Mouse (Mus musculus) C2C12 (cell line): Measurements from ENCODE around the gene Carmil3.

Experiments used
- CEBPB ChIP-seq: IDR thresholded peaks from one replicate; pipeline ENCODE4 v1.6.1; 2011; ENCODE audit warnings: low read depth, mild to moderate bottlenecking, control low read depth, moderate library complexity
- CTCF ChIP-seq: IDR thresholded peaks from one replicate; pipeline ENCODE4 v1.5.1; 2011; ENCODE audit not compliant: control insufficient read depth, insufficient read depth, insufficient read length
- MAX ChIP-seq: IDR thresholded peaks from one replicate; pipeline ENCODE4 v1.6.1; 2011; ENCODE audit warnings: mild to moderate bottlenecking, control low read depth
- MYOG ChIP-seq: IDR thresholded peaks from one replicate; pipeline ENCODE4 v1.6.1; 2011; ENCODE audit not compliant: control insufficient read depth, insufficient read length; ENCODE audit errors: extremely low read depth
- USF1 ChIP-seq: IDR thresholded peaks from one replicate; pipeline ENCODE4 v1.6.1; 2011; ENCODE audit warnings: low read depth, mild to moderate bottlenecking, control low read depth, moderate library complexity

DNA sequence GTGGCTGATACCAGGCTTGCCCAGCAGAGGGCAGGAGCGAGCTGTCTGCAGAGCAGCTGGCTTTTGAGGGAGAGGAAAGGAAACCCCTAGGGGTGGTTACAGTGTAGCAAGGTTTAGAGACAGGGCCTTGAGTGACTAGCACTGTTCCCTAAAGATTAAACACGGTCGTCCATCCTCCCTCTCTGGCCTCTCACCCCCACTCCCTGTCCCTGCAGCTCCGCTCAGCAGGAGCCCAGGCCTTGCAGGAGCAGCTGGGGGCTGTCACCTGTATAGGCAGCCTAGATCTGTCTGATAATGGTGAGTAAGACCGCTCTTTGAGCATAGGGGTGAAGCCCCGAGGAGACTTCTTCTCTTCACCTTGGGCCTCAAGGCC lies 7.0 kb downstream of the Carmil3 start:
- TF ChIP-seq CTCF (peak; percentile 72), MAX (no peak), USF1 (no peak), MYOG (no peak), CEBPB (no peak)
